Mouse (Mus musculus) heart, embryonic 13.5 days (tissue): ENCODE measurements around the gene Psmb2. TPM values are rescaled to one million over a fixed set of nuclear protein-coding genes. Genes with fewer than 3 reads are reported as not detected.

Experiments
- ATAC-seq: fragments of 200-750 bp; cut with Nextera tagmentation; 2 replicates; pipeline ENCODE4 v1.8.0; 2017; ENCODE audit warnings: moderate TSS enrichment; ENCODE audit not compliant: insufficient number of reproducible peaks, low FRiP score, low TSS enrichment; ENCODE audit errors: extremely low read depth
- H3K27ac ChIP-seq: fragments of 300-500 bp; sonication (generic); replicated peaks from 2 replicates; pipeline ENCODE4 v1.5.1; 2015; ENCODE audit warnings: moderate library complexity, mild to moderate bottlenecking, inconsistent platforms
- H3K27me3 ChIP-seq: fragments of 300-500 bp; sonication (generic); replicated peaks from 2 replicates; pipeline ENCODE4 v1.6.1; 2015; ENCODE audit warnings: mild to moderate bottlenecking, inconsistent platforms
- H3K36me3 ChIP-seq: fragments of 300-500 bp; sonication (generic); 2 replicates; pipeline ENCODE4 v1.6.1; 2015; ENCODE audit warnings: mild to moderate bottlenecking, inconsistent platforms
- H3K4me1 ChIP-seq: fragments of 300-500 bp; sonication (generic); 2 replicates; pipeline ENCODE4 v1.6.1; 2015; ENCODE audit warnings: inconsistent platforms
- H3K4me2 ChIP-seq: fragments of 300-500 bp; sonication (generic); 2 replicates; pipeline ENCODE4 v1.6.1; 2015; ENCODE audit warnings: inconsistent platforms, mild to moderate bottlenecking, moderate library complexity
- H3K4me3 ChIP-seq: fragments of 300-500 bp; sonication (generic); 2 replicates; pipeline ENCODE4 v1.5.1; 2015; ENCODE audit warnings: moderate library complexity, mild to moderate bottlenecking, inconsistent platforms
- H3K9ac ChIP-seq: fragments of 300-500 bp; sonication (generic); 2 replicates; pipeline ENCODE4 v1.6.1; 2015; ENCODE audit warnings: inconsistent platforms, mild to moderate bottlenecking, moderate library complexity
- H3K9me3 ChIP-seq: fragments of 300-500 bp; sonication (generic); 2 replicates; pipeline ENCODE4 v1.6.1; 2016; ENCODE audit warnings: inconsistent platforms
- WGBS: fragments of 180-500 bp; shearing (Covaris S2); methylation state at CpG from one replicate; pipeline ENCODE4 v1.1.7; 2015; ENCODE audit warnings: mixed read lengths; 5-methylcytosine and 5-hydroxymethylcytosine counted together
- polyA plus RNA-seq: library from polyadenylated mRNA; unstranded; fragments of >200 nt; fragmentation: Nextera tagmentation; extraction: Ambion mirVana; gene quantifications from 2 replicates; pipeline ENCODE4 v1.2.1, GENCODE M21; 2015

The Psmb2 gene
- polyA plus RNA-seq, 1 experiment from 2014 or later: 372 TPM

DNA sequence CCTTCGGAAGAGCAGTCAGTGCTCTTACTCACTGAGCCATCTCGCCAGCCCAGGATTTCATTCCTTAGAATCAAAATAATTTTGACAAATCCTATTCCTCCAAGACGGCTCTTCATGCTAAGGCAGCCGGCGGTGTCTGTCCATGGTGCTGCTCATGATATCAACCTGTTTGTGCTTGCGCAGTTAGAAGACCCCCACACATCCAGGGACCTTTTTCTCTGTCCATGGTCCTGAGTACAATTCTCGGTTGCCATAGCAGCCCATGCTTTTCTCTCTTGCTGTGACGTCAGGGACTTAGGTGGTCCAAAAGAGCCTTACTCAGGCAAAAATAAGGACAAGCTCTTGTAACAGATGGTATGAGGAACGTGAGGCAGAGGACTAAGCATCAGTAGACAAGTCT, 22.1 kb upstream of the Psmb2 start:
- H3K27me3 ChIP-seq: peaks cover 30% of the 10 kb centered on the region
- H3K36me3 ChIP-seq: no peaks in the 10 kb centered on the region
- no peak for ATAC-seq
- no peak overlapping the region for H3K4me3 ChIP-seq
- WGBS: 8% methylated on average over 9 of the region's 9 CpGs
- H3K9ac ChIP-seq: no peak overlapping the region
- no peaks in the 10 kb centered on the region for H3K4me1 ChIP-seq
- no peak overlapping the region for H3K27ac ChIP-seq
- no peaks in the 10 kb centered on the region for H3K9me3 ChIP-seq
- H3K4me2 ChIP-seq: no peak overlapping the region

DNA sequence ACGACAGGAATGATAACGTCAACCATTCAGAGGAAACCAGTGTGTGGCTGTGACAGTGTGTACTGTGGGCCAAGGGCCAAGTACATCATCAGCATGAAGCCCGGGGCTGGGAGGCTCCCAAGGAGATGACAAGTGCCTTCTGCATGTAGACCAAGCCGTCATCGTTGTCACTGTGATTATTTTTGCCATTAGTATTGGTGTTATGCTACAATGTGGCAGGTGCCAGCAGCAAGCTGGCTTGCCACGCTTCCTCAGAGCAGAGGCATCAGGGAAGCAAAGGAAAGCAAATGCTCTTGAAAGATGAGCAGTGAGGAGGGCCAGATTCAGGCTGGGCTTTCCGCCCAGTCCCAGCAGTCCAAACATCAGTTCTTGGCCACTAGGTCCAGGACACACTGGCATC, 16.2 kb upstream of the Psmb2 start:
- Histone ChIP-seq H3K27ac (no peak overlapping the region), H3K36me3 (no peaks in the 10 kb centered on the region), H3K27me3 (peaks cover 25% of the 10 kb centered on the region), H3K4me2 (no peak overlapping the region), H3K9me3 (no peaks in the 10 kb centered on the region), H3K4me3 (no peak overlapping the region), H3K4me1 (no peaks in the 10 kb centered on the region), H3K9ac (no peak overlapping the region)
- ATAC-seq: no peak
- 59% methylated on average over 7 of the region's 7 CpGs for WGBS

GRCm38 (mm10) chr4:126667075-126667474, 10.4 kb upstream of the Psmb2 start:
- 81% methylated on average over 2 of the region's 2 CpGs for WGBS
- Histone ChIP-seq H3K9ac (no peak overlapping the region), H3K27me3 (0 out of 2 replicates have a peak, but pooled peaks cover 4% of the 10 kb centered on the region), H3K27ac (no peak overlapping the region), H3K36me3 (no peaks in the 10 kb centered on the region), H3K4me2 (no peak overlapping the region), H3K4me3 (no peak overlapping the region), H3K9me3 (peaks cover 14% of the 10 kb centered on the region; the same call in 1 of the 2 replicates), H3K4me1 (no peaks in the 10 kb centered on the region)
- ATAC-seq: no peak

DNA sequence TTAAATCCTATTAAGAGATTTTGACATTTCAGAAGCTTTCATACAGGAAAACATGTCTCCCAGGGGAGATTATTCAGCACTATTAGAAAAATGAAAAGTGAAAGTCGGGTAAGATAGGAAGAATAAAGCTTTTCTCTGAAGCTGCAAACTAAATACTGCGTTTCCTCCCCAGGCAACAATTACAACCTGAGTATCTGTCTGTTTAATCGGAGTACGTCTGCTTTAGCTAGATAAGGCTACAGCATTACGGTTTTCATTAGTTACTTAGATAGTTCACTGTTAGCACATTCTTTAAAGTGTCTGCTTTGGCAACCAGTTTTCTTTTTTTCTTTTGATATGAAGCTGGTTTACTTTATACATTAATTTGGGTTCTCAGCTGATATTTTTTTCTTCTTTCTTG, 4.9 kb downstream of the Psmb2 start:
- peaks cover 42% of the 10 kb centered on the region for H3K36me3 ChIP-seq
- no peak overlapping the region for H3K9ac ChIP-seq
- no peaks in the 10 kb centered on the region for H3K27me3 ChIP-seq
- no peak for ATAC-seq
- H3K4me3 ChIP-seq: no peak overlapping the region
- H3K9me3 ChIP-seq: no peaks in the 10 kb centered on the region
- H3K4me1 ChIP-seq: peaks cover 39% of the 10 kb centered on the region
- no peak overlapping the region for H3K27ac ChIP-seq
- 58% methylated on average over 5 of the region's 5 CpGs for WGBS
- no peak overlapping the region for H3K4me2 ChIP-seq

GRCm38 (mm10) chr4:126683084-126683483, 5.7 kb downstream of the Psmb2 start:
- no peak for ATAC-seq
- no peak overlapping the region for H3K27ac ChIP-seq
- peaks cover 49% of the 10 kb centered on the region for H3K36me3 ChIP-seq
- H3K4me2 ChIP-seq: no peak overlapping the region
- H3K9ac ChIP-seq: no peak overlapping the region
- no peak overlapping the region for H3K4me3 ChIP-seq
- H3K27me3 ChIP-seq: no peaks in the 10 kb centered on the region
- H3K4me1 ChIP-seq: peaks cover 37% of the 10 kb centered on the region
- H3K9me3 ChIP-seq: no peaks in the 10 kb centered on the region
- 74% methylated on average over 3 of the region's 3 CpGs for WGBS

DNA sequence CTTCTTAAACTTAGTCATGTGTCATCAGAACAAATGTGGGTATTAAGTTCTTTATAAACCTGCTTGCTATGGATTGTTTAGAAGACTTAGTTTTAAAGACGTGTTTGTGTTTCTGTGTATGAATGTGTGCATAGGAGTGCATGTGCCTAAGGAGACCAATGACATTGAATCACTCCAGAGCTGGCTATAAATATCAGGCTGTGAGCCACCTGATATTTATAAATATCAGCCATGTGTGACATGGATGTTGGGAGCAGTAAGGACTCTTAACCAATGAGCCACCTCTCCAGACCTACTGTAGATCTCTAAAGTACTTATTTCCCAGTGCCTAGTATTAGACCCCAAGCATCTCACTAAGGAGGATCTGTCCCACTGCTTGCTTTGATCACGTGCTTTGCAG, 12.0 kb downstream of the Psmb2 start:
- Histone ChIP-seq H3K36me3 (peaks cover 72% of the 10 kb centered on the region), H3K4me2 (no peak overlapping the region), H3K4me1 (peaks cover 8% of the 10 kb centered on the region), H3K27me3 (no peaks in the 10 kb centered on the region), H3K9ac (no peak overlapping the region), H3K27ac (peak overlapping the region; percentile 54), H3K9me3 (no peaks in the 10 kb centered on the region), H3K4me3 (no peak overlapping the region)
- WGBS: 75% methylated on average over 2 of the region's 2 CpGs
- ATAC-seq: no peak

DNA sequence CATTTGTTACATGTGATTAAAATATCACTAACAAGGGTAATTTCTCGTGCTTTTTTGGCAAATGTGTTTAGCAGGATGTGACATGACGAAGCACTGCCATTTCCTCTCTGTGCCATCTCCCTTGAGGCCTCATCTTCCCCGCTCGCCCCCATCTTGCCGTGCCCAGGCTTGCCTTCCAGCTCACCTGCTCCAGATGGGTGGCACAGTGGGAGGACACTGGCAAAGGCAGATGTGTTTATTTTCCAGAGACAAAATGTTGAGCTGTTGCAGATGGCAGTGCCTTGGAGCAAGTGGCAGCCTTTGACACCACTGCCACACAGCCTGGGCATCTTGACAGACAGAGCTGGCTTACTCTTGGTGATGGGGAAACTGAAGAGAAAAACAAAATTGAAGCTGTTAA, 15.6 kb downstream of the Psmb2 start:
- 83% methylated on average over 5 of the region's 5 CpGs for WGBS
- no peak overlapping the region for H3K4me2 ChIP-seq
- H3K4me3 ChIP-seq: no peak overlapping the region

GRCm38 (mm10) chr4:126696908-126697307, 19.5 kb downstream of the Psmb2 start:
- Histone ChIP-seq H3K27me3 (no peaks in the 10 kb centered on the region), H3K9ac (no peak overlapping the region), H3K9me3 (no peaks in the 10 kb centered on the region), H3K27ac (no peak overlapping the region), H3K4me3 (no peak overlapping the region), H3K4me2 (no peak overlapping the region), H3K4me1 (no peaks in the 10 kb centered on the region), H3K36me3 (peaks cover 70% of the 10 kb centered on the region)
- ATAC-seq: no peak
- 93% methylated on average over 4 of the region's 4 CpGs for WGBS

More for the DNA sequence above, 15.6 kb downstream of the Psmb2 start:
- Histone ChIP-seq H3K4me1 (peaks cover 8% of the 10 kb centered on the region), H3K27ac (no peak overlapping the region), H3K9me3 (no peaks in the 10 kb centered on the region), H3K27me3 (no peaks in the 10 kb centered on the region), H3K36me3 (peaks cover 58% of the 10 kb centered on the region), H3K9ac (no peak overlapping the region)
- ATAC-seq: no peak

- Histone ChIP-seq H3K9ac (no peak overlapping the region), H3K36me3 (peaks cover 92% of the 10 kb centered on the region), H3K27me3 (no peaks in the 10 kb centered on the region), H3K4me1 (no peaks in the 10 kb centered on the region), H3K4me2 (no peak overlapping the region), H3K4me3 (no peak overlapping the region), H3K27ac (no peak overlapping the region), H3K9me3 (no peaks in the 10 kb centered on the region)
- ATAC-seq: no peak
- WGBS: 77% methylated on average over 12 of the region's 12 CpGs
Measured at GRCm38 (mm10) chr4:126706630-126707438, 29.4 kb downstream of the Psmb2 start.

- 77% methylated on average over 5 of the region's 5 CpGs for WGBS
- Histone ChIP-seq H3K4me3 (no peak overlapping the region), H3K27ac (no peak overlapping the region), H3K27me3 (no peaks in the 10 kb centered on the region), H3K4me2 (no peak overlapping the region), H3K9ac (no peak overlapping the region), H3K36me3 (peaks cover 92% of the 10 kb centered on the region), H3K4me1 (no peaks in the 10 kb centered on the region), H3K9me3 (no peaks in the 10 kb centered on the region)
- no peak for ATAC-seq
Measured at GRCm38 (mm10) chr4:126707439-126707826, 30.0 kb downstream of the Psmb2 start.

DNA sequence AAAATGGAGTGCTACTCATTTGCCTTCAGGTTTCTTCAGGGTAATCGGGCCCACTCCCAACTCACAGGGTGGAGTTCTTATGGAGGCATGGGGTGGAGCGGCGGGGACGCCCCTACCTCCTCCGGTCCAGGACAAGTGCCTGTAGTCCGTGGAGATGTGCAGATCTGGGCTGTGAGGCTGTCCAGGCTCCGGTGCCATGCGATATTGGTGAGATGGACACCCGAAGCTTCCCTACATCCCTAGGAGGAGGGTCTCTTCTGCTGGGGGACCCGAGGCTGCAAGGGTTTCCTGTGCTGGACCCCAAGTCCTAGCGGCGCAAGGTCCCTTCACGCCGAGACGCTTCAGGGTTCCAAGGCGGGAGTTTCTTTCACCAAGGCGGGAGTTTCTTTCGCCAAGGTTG, 54.7 kb downstream of the Psmb2 start:
- no peak for ATAC-seq
- H3K27me3 ChIP-seq: peaks cover 87% of the 10 kb centered on the region
- peak overlapping the region; percentile 25 for H3K4me3 ChIP-seq
- 0 out of 2 replicates have a peak overlapping the region, but pooled peaks have one; percentile 14 for H3K9ac ChIP-seq
- H3K4me2 ChIP-seq: peak overlapping the region; percentile 46
- no peak overlapping the region for H3K27ac ChIP-seq
- H3K9me3 ChIP-seq: no peaks in the 10 kb centered on the region
- H3K36me3 ChIP-seq: no peaks in the 10 kb centered on the region
- H3K4me1 ChIP-seq: peaks cover 31% of the 10 kb centered on the region
- 3% methylated on average over 18 of the region's 18 CpGs for WGBS
